Mouse (Mus musculus) cortical plate, adult 2 months (tissue): Measurements from ENCODE around the gene Slc7a10.

Experiments
- CTCF ChIP-seq: fragments of 200-500 bp; IDR thresholded peaks from 2 replicates; pipeline ENCODE4 v1.5.1; 2011; ENCODE audit warnings: mild to moderate bottlenecking, control low read depth, low read length; ENCODE audit not compliant: insufficient read depth; ENCODE audit errors: extremely low read depth
- POLR2A ChIP-seq: fragments of 200-500 bp; IDR thresholded peaks from 2 replicates; pipeline ENCODE4 v1.6.1; 2011; ENCODE audit warnings: mild to moderate bottlenecking, low read length, control low read depth; ENCODE audit not compliant: insufficient read depth; ENCODE audit errors: extremely low read depth

GRCm38 (mm10) chr7:35191276-35191675 is 5.1 kb downstream of the Slc7a10 start:
- TF ChIP-seq POLR2A (no peak), CTCF (no peak)
